Mouse (Mus musculus): ENCODE data around the gene Hsd11b1.

GRCm38 (mm10) chr1:193229570-193229969 is 34.3 kb downstream of the Hsd11b1 start:
- TF ChIP-seq GATA1 (IDR thresholded peaks at IDR 0.05; ENCODE audit: low read length) (no peak), TAL1 (IDR thresholded peaks at IDR 0.05; ENCODE audit: low read length) (no peak)
